Mouse (Mus musculus): ENCODE data around the gene Hexim2. TPM values are rescaled to one million over a fixed set of nuclear protein-coding genes. Genes with fewer than 3 reads are reported as not detected.

Hexim2 gene
- polyA plus RNA-seq, 1 experiment from 2014 or later: 5.6 TPM

Other genes starting within 250 kb of the Hexim2 start
- gene Fam187a, start 247.3 kb upstream of the Hexim2 start, polyA plus RNA-seq (2014; fragmentation: Nextera tagmentation; extraction: Ambion mirVana): not detected in 2 replicates
- gene Gfap, start 231.5 kb upstream of the Hexim2 start, polyA plus RNA-seq (2014; fragmentation: Nextera tagmentation; extraction: Ambion mirVana): 0.18 and 0.20 TPM in 2 replicates
- gene Kif18b, start 207.3 kb upstream of the Hexim2 start, polyA plus RNA-seq (2014; fragmentation: Nextera tagmentation; extraction: Ambion mirVana): 5.6 and 5.9 TPM in 2 replicates
- gene C1ql1, start 185.7 kb upstream of the Hexim2 start, polyA plus RNA-seq (2014; fragmentation: Nextera tagmentation; extraction: Ambion mirVana): 0.76 and 1.0 TPM in 2 replicates
- 49.4 and 53.4 TPM in 2 replicates for gene Nmt1, start 104.2 kb upstream of the Hexim2 start, polyA plus RNA-seq (2014; fragmentation: Nextera tagmentation; extraction: Ambion mirVana)
- 135 and 141 TPM in 2 replicates for gene Dcakd, start 104.1 kb upstream of the Hexim2 start, polyA plus RNA-seq (2014; fragmentation: Nextera tagmentation; extraction: Ambion mirVana)
- gene Plcd3, start 30.8 kb upstream of the Hexim2 start, polyA plus RNA-seq (2014; fragmentation: Nextera tagmentation; extraction: Ambion mirVana): 3.0 and 3.5 TPM in 2 replicates
- gene Acbd4, start 30.7 kb upstream of the Hexim2 start, polyA plus RNA-seq (2014; fragmentation: Nextera tagmentation; extraction: Ambion mirVana): 11.2 and 11.8 TPM in 2 replicates
- gene Hexim1, start 16.2 kb upstream of the Hexim2 start, polyA plus RNA-seq (2014; fragmentation: Nextera tagmentation; extraction: Ambion mirVana): 4.2 and 4.4 TPM in 2 replicates
- gene Fmnl1, start 38.7 kb downstream of the Hexim2 start, polyA plus RNA-seq (2014; fragmentation: Nextera tagmentation; extraction: Ambion mirVana): 0.79 and 1.1 TPM in 2 replicates
- not detected in 2 replicates for gene 1700023F06Rik, start 76.1 kb downstream of the Hexim2 start, polyA plus RNA-seq (2014; fragmentation: Nextera tagmentation; extraction: Ambion mirVana)
- gene Spata32, start 86.0 kb downstream of the Hexim2 start, polyA plus RNA-seq (2014; fragmentation: Nextera tagmentation; extraction: Ambion mirVana): not detected in 2 replicates
- gene Map3k14, start 135.0 kb downstream of the Hexim2 start, polyA plus RNA-seq (2014; fragmentation: Nextera tagmentation; extraction: Ambion mirVana): 1.4 and 1.7 TPM in 2 replicates
- 3.4 and 4.4 TPM in 2 replicates for gene Arhgap27, start 231.3 kb downstream of the Hexim2 start, polyA plus RNA-seq (2014; fragmentation: Nextera tagmentation; extraction: Ambion mirVana)